Mouse (Mus musculus) E14TG2a.4 (cell line): ENCODE measurements at regions not wholly inside any gene's neighbourhood (a gene's known extent, or its start where the extent isn't known, plus 50 kb on each side); places are given as distances from the start of the nearest gene placed in this dataset.
"Not testable (repeated sequence)": the region's sequence is repeated elsewhere in the genome, so short reads cannot be mapped to it uniquely, and the experiment has no call there.

Experiments used
- H3K27me3 ChIP-seq: 2 replicates; pipeline ENCODE4 v1.6.1; 2014; ENCODE audit warnings: low read length, control low read depth; ENCODE audit not compliant: insufficient read depth
- H3K36me3 ChIP-seq: 2 replicates; pipeline ENCODE4 v1.6.1; 2014; ENCODE audit warnings: low read length, control low read depth; ENCODE audit not compliant: insufficient read depth
- H3K4me1 ChIP-seq: replicated peaks from 2 replicates; pipeline ENCODE4 v1.6.1; 2014; ENCODE audit warnings: low read depth, low read length, control low read depth
- H3K4me3 ChIP-seq: replicated peaks from 2 replicates; pipeline ENCODE4 v1.5.1; 2014; ENCODE audit warnings: mild to moderate bottlenecking, low read length
- H3K9me3 ChIP-seq: 2 replicates; pipeline ENCODE4 v1.6.1; 2014; ENCODE audit warnings: low read length, control low read depth
- CTCF ChIP-seq: conservative IDR thresholded peaks from 2 replicates; pipeline ENCODE4 v1.5.1; 2014; ENCODE audit warnings: low read length
- NANOG ChIP-seq: IDR thresholded peaks from 2 replicates; pipeline ENCODE4 v1.6.1; 2014; ENCODE audit warnings: borderline replicate concordance, low read length, mixed read lengths
- POU5F1 ChIP-seq: IDR thresholded peaks from 2 replicates; pipeline ENCODE4 v1.6.1; 2014; ENCODE audit warnings: low read length, borderline replicate concordance

DNA sequence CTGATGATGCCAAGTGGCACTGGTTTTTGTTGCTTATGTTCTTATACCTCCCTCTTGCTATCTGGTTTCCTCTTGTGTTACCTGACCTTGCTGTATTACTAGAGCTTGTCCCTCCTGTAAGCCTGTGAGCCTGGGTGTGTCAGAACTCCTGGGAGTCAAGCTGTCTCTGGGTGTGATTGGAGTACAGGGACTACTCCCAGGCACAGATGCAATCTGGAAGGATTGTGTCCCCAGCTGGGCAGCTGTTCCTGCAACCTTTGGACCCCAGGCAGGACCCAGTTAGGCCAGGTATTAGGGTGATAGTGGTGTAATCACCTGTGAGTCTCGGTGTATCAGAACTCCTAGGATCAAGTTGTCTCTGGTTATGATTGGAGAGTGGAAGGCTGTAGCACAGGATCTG lies 97.4 kb upstream of the Dock11 start:
- no peaks in the 10 kb centered on the region for H3K27me3 ChIP-seq
- no peaks in the 10 kb centered on the region for H3K36me3 ChIP-seq
- H3K9me3 ChIP-seq, result no peaks in the 10 kb centered on the region
- no peaks in the 10 kb centered on the region for H3K4me1 ChIP-seq
- no peak overlapping the region for H3K4me3 ChIP-seq
- no peak for TF ChIP-seq NANOG
- TF ChIP-seq POU5F1, result no peak
- no peak for TF ChIP-seq CTCF

DNA sequence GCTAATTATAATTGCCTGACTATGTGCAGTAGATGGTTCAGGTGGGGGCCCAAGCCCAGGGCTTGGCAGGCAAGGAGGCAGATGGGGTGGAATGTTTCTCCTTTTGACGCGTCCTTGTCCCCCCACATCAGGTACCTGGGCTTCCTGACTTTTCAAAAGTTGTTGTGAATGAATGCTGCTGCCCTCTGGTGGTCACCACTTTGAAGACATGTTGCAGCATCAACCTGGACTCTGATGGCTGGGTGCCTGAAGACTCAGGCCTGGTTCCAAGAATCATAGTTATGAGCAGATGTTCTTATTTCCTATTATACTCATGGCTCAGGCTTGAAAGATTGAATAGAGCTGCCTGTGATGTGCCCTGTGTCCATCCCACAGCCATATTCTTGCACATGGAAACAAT lies 75.4 kb upstream of the Dock11 start:
- no peaks in the 10 kb centered on the region for H3K4me1 ChIP-seq
- H3K27me3 ChIP-seq, result no peaks in the 10 kb centered on the region
- H3K4me3 ChIP-seq, result no peak overlapping the region
- no peaks in the 10 kb centered on the region for H3K36me3 ChIP-seq
- TF ChIP-seq CTCF (peak; percentile 29; the same call in 1 of the 2 replicates), POU5F1 (no peak), NANOG (no peak)
- H3K9me3 ChIP-seq, result no peaks in the 10 kb centered on the region

DNA sequence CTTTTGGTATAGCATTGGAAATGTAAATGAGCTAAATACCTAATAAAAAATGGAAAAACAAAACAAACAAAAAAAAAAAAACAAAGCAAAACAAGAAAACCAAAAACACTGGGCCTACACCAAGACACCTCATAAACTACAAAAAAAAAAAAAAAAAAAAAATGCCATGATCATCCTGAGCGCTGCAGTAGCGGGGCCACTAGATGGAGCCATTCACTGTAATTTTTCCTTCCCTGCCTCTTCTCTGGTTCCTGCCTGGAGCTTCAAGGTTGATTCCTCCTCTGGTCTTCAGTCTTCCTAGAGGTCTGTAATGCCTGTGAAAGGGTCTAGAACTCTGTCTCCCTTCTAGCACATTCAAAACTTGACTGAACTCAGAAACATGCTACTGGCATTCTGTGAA lies 54.2 kb upstream of the Dock11 start:
- H3K4me3 ChIP-seq, H3K4me1 ChIP-seq, H3K36me3 ChIP-seq, H3K9me3 ChIP-seq, H3K27me3 ChIP-seq: not testable (repeated sequence)
- TF ChIP-seq CTCF, result peak; percentile 22

DNA sequence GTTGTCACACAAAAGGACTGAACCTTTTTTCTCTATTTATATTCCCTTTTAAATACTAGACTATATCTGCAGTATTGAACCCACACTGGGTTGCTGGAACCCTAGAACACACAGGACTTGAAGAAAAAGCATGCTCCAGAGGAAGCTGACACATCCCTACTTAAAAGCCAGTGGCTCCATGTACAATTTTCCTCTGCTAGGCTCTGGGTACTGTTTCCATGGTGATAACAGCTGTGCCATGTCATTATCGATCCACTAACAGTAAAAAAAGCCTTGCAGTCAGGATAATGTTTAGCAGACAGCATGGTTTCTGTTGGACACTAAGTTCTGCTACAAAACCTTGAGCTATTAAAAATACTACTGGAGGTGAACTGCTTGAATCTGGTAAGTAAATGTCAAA lies 50.6 kb upstream of the Dock11 start:
- Histone ChIP-seq H3K36me3 (no peaks in the 10 kb centered on the region), H3K4me1 (no peaks in the 10 kb centered on the region), H3K4me3 (no peak overlapping the region), H3K9me3 (no peaks in the 10 kb centered on the region), H3K27me3 (no peaks in the 10 kb centered on the region)
- TF ChIP-seq POU5F1 (no peak), CTCF (no peak), NANOG (no peak)
